Mouse (Mus musculus): Measurements from ENCODE around the gene Mfsd11. TPM values are rescaled to one million over a fixed set of nuclear protein-coding genes. Genes with fewer than 3 reads are reported as not detected.

Gene Mfsd11
- 10 to 100 TPM; 29.9 to 31.3 TPM for total RNA-seq (2021)
- long read RNA-seq, experiment 1, transcript Mfsd11-201 (13 exons, 3,298 nt), result major isoform, 12 of 56 reads
- long read RNA-seq, experiment 1, partial matches to known transcripts, result 4 of 56 reads
- long read RNA-seq, experiment 1, other reads (novel, unspliced or antisense), result 40 of 56 reads
- long read RNA-seq, experiment 2, transcript Mfsd11-201 (13 exons, 3,298 nt), result major isoform, 12 of 32 reads
- long read RNA-seq, experiment 2, partial matches to known transcripts, result 1 of 32 reads
- long read RNA-seq, experiment 2, other reads (novel, unspliced or antisense), result 18 of 32 reads

- DNase-seq, result peak; percentile 79
Observed at GRCm38 (mm10) chr11:116852291-116852890, at the start of gene Mfsd11. Gene Mfsd11 (plus strand): TSS chr11:116852440.

- DNase-seq, result no peak
Observed at GRCm38 (mm10) chr11:116802709-116803108, 49.5 kb upstream of the Mfsd11 start.

GRCm38 (mm10) chr11:116806136-116807071 lies 45.8 kb upstream of the Mfsd11 start:
- DNase-seq, result no peak

- DNase-seq, result no peak
Observed at GRCm38 (mm10) chr11:116807116-116807515, 45.1 kb upstream of the Mfsd11 start.

GRCm38 (mm10) chr11:116807526-116807925 lies 44.7 kb upstream of the Mfsd11 start:
- DNase-seq, result no peak

- peak; percentile 86 for DNase-seq
Observed at GRCm38 (mm10) chr11:116807938-116808606, 44.2 kb upstream of the Mfsd11 start.

- DNase-seq, result no peak
Observed at GRCm38 (mm10) chr11:116808811-116809395, 43.3 kb upstream of the Mfsd11 start.

- DNase-seq, result no peak
Observed at GRCm38 (mm10) chr11:116809520-116809919, 42.7 kb upstream of the Mfsd11 start.

GRCm38 (mm10) chr11:116810528-116810927 lies 41.7 kb upstream of the Mfsd11 start:
- no peak for DNase-seq

GRCm38 (mm10) chr11:116810983-116811901 lies 41.0 kb upstream of the Mfsd11 start:
- DNase-seq, result peak; percentile 57

GRCm38 (mm10) chr11:116812793-116813529 lies 39.3 kb upstream of the Mfsd11 start:
- DNase-seq, result no peak

GRCm38 (mm10) chr11:116813610-116814009 lies 38.6 kb upstream of the Mfsd11 start:
- no peak for DNase-seq

GRCm38 (mm10) chr11:116814076-116814883 lies 38.0 kb upstream of the Mfsd11 start:
- DNase-seq, result peak; percentile 77

- no peak for DNase-seq
Observed at GRCm38 (mm10) chr11:116814884-116815415, 37.3 kb upstream of the Mfsd11 start.

- DNase-seq, result no peak
Observed at GRCm38 (mm10) chr11:116816769-116817168, 35.5 kb upstream of the Mfsd11 start.

GRCm38 (mm10) chr11:116817567-116817966 lies 34.7 kb upstream of the Mfsd11 start:
- no peak for DNase-seq

GRCm38 (mm10) chr11:116818722-116819121 lies 33.5 kb upstream of the Mfsd11 start:
- no peak for DNase-seq

GRCm38 (mm10) chr11:116819932-116820593 lies 32.2 kb upstream of the Mfsd11 start:
- no peak for DNase-seq
